Mouse (Mus musculus): Measurements from ENCODE around the gene Brinp1. TPM values are rescaled to one million over a fixed set of nuclear protein-coding genes. Genes with fewer than 3 reads are reported as not detected.
"Not testable (repeated sequence)": the region's sequence is repeated elsewhere in the genome, so short reads cannot be mapped to it uniquely, and the experiment has no call there.

Brinp1 gene
- polyA plus RNA-seq, 1 experiment = not detected

GRCm38 (mm10) chr4:68864668-68865067 lies 89.5 kb downstream of the Brinp1 start:
- no peak for TF ChIP-seq GATA1 (IDR thresholded peaks at IDR 0.05; ENCODE audit: low read length)
- no peak for TF ChIP-seq TAL1 (IDR thresholded peaks at IDR 0.05; ENCODE audit: low read length)
- Histone ChIP-seq H3K36me3 (ENCODE audit: control insufficient read depth) (no peaks in the 10 kb centered on the region), H3K27me3 (ENCODE audit: control insufficient read depth) (no peaks in the 10 kb centered on the region), H3K9me3 (ENCODE audit: control insufficient read depth, low read length) (no peaks in the 10 kb centered on the region), H3K4me3 (replicated peaks) (no peak overlapping the region), H3K4me1 (ENCODE audit: control insufficient read depth) (no peaks in the 10 kb centered on the region)

DNA sequence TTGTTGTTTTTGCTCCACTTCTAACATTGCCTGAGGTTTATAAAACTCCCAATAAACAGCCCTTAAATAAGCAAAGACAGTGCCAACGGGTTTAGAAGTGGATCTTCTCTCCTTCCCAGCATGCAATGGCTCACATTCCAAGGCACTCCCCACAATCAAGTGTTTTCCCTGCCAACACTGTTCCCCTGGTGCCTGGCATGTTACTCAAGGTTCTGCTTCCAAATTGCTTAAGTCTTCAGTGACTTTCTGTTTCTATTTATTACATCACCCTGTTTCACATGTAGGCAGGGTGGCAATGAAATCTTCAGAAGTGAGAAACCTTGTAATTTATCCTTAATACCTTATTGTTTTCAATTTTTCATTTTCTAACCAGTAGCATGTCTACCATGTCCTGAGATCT lies 97.3 kb downstream of the Brinp1 start:
- Histone ChIP-seq H3K36me3 (ENCODE audit: control insufficient read depth) (no peaks in the 10 kb centered on the region), H3K4me1 (ENCODE audit: control insufficient read depth) (no peaks in the 10 kb centered on the region)
- TF ChIP-seq GATA1 (IDR thresholded peaks at IDR 0.05; ENCODE audit: low read length) = no peak
- TF ChIP-seq TAL1 (IDR thresholded peaks at IDR 0.05; ENCODE audit: low read length) = no peak

DNA sequence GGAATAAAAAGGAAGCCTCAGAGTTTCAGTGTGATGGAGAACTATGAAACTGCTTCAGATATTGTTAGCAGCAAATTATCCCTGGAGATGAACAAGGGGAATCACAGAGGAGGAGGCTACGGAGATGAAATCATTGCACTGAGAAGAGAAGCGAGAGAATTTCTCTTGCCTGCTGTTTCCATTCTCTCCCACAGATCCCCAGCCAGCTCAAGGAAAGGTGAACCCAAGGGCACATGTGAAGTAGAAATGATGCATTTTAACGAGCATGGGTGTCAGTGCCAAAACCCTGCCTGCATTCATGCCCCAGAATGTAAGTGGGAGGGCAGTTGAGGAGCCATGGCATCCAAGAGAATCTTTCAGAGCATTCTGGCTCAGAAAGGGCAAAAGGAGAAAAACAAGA lies 104.5 kb downstream of the Brinp1 start:
- H3K9me3 ChIP-seq (ENCODE audit: control insufficient read depth, low read length) = no peaks in the 10 kb centered on the region
- H3K4me1 ChIP-seq (ENCODE audit: control insufficient read depth) = no peaks in the 10 kb centered on the region
- H3K4me3 ChIP-seq (replicated peaks) = no peak overlapping the region
- no peaks in the 10 kb centered on the region for H3K36me3 ChIP-seq (ENCODE audit: control insufficient read depth)
- no peaks in the 10 kb centered on the region for H3K27me3 ChIP-seq (ENCODE audit: control insufficient read depth)
- TF ChIP-seq TAL1 (IDR thresholded peaks at IDR 0.05; ENCODE audit: low read length) = no peak
- no peak for TF ChIP-seq GATA1 (IDR thresholded peaks at IDR 0.05; ENCODE audit: low read length)

More for the DNA sequence above, 97.3 kb downstream of the Brinp1 start:
- Histone ChIP-seq H3K9me3 (ENCODE audit: control insufficient read depth, low read length) (no peaks in the 10 kb centered on the region), H3K27me3 (ENCODE audit: control insufficient read depth) (no peaks in the 10 kb centered on the region), H3K4me3 (replicated peaks) (no peak overlapping the region)

DNA sequence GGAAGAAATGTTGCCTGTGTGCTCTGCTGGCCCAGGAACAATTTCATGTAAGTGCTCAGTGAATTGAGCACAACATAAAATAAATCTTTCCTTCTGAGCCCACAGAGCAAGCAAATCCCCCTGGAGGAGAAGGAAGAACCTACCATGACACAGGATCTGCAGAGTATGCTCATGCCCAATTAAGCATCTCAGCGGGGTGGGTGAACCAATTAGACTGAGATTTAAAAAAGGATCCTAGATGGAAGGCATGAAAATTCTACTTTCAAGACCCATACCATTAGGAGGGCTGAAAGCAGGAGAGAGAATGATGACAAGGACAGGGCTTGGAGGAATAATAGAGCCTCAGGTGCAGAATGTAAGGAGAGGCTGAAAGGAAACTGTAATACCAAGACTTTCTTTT lies 107.2 kb downstream of the Brinp1 start:
- TF ChIP-seq TAL1 (IDR thresholded peaks at IDR 0.05; ENCODE audit: low read length) (no peak), GATA1 (IDR thresholded peaks at IDR 0.05; ENCODE audit: low read length) (no peak)
- Histone ChIP-seq H3K4me3 (replicated peaks) (no peak overlapping the region), H3K36me3 (ENCODE audit: control insufficient read depth) (no peaks in the 10 kb centered on the region), H3K27me3 (ENCODE audit: control insufficient read depth) (no peaks in the 10 kb centered on the region), H3K9me3 (ENCODE audit: control insufficient read depth, low read length) (no peaks in the 10 kb centered on the region), H3K4me1 (ENCODE audit: control insufficient read depth) (no peaks in the 10 kb centered on the region)

- TF ChIP-seq TAL1 (IDR thresholded peaks at IDR 0.05; ENCODE audit: low read length) (no peak), GATA1 (IDR thresholded peaks at IDR 0.05; ENCODE audit: low read length) (no peak)
- Histone ChIP-seq H3K27me3 (ENCODE audit: control insufficient read depth) (no peaks in the 10 kb centered on the region), H3K4me1 (ENCODE audit: control insufficient read depth) (no peaks in the 10 kb centered on the region), H3K4me3 (replicated peaks) (no peak overlapping the region), H3K9me3 (ENCODE audit: control insufficient read depth, low read length) (no peaks in the 10 kb centered on the region), H3K36me3 (ENCODE audit: control insufficient read depth) (no peaks in the 10 kb centered on the region)
These were observed 108.2 kb downstream of the Brinp1 start for GRCm38 (mm10) chr4:68845964-68846363.

- not testable (repeated sequence) for H3K36me3 ChIP-seq (ENCODE audit: control insufficient read depth); H3K4me1 ChIP-seq (ENCODE audit: control insufficient read depth); H3K27me3 ChIP-seq (ENCODE audit: control insufficient read depth); H3K4me3 ChIP-seq (replicated peaks); H3K9me3 ChIP-seq (ENCODE audit: control insufficient read depth, low read length)
These were observed 140.2 kb downstream of the Brinp1 start for GRCm38 (mm10) chr4:68813997-68814396.

DNA sequence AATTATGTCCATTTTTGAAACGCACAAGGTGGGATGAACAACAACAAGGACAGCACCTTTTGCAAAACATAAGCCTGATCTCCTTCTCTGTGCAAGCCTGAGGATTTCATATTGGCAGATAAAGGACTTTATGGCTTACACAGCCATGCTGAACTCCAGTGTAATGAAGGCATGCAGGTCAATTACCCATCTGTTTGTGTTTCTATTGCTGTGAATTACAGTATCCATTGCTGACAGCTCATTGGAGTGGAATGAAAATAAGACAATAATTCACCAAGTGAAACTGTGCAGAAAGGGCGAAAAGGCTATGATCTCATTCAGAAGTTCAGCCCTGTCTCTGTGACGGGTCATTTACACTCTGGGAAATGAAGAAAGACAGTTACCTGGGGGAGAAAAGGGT lies 147.7 kb downstream of the Brinp1 start:
- H3K4me3 ChIP-seq (replicated peaks) = no peak overlapping the region
- no peak for TF ChIP-seq TAL1 (IDR thresholded peaks at IDR 0.05; ENCODE audit: low read length)
- TF ChIP-seq GATA1 (IDR thresholded peaks at IDR 0.05; ENCODE audit: low read length) = no peak
- no peaks in the 10 kb centered on the region for H3K9me3 ChIP-seq (ENCODE audit: control insufficient read depth, low read length)
- no peaks in the 10 kb centered on the region for H3K4me1 ChIP-seq (ENCODE audit: control insufficient read depth)
- H3K36me3 ChIP-seq (ENCODE audit: control insufficient read depth) = no peaks in the 10 kb centered on the region
- no peaks in the 10 kb centered on the region for H3K27me3 ChIP-seq (ENCODE audit: control insufficient read depth)

GRCm38 (mm10) chr4:68801923-68802855 lies 152.0 kb downstream of the Brinp1 start:
- no peak for TF ChIP-seq TAL1 (IDR thresholded peaks at IDR 0.05; ENCODE audit: low read length)
- TF ChIP-seq GATA1 (IDR thresholded peaks at IDR 0.05; ENCODE audit: low read length) = no peak
- no peaks in the 10 kb centered on the region for H3K27me3 ChIP-seq (ENCODE audit: control insufficient read depth)
- H3K4me1 ChIP-seq (ENCODE audit: control insufficient read depth) = no peaks in the 10 kb centered on the region

GRCm38 (mm10) chr4:68790003-68790402 lies 164.2 kb downstream of the Brinp1 start:
- Histone ChIP-seq H3K36me3 (ENCODE audit: control insufficient read depth) (no peaks in the 10 kb centered on the region), H3K27me3 (ENCODE audit: control insufficient read depth) (no peaks in the 10 kb centered on the region), H3K4me1 (ENCODE audit: control insufficient read depth) (no peaks in the 10 kb centered on the region), H3K9me3 (ENCODE audit: control insufficient read depth, low read length) (no peaks in the 10 kb centered on the region), H3K4me3 (replicated peaks) (no peak overlapping the region)
- TF ChIP-seq TAL1 (IDR thresholded peaks at IDR 0.05; ENCODE audit: low read length) (no peak), GATA1 (IDR thresholded peaks at IDR 0.05; ENCODE audit: low read length) (no peak)

More at GRCm38 (mm10) chr4:68801923-68802855, 152.0 kb downstream of the Brinp1 start:
- H3K9me3 ChIP-seq (ENCODE audit: control insufficient read depth, low read length) = no peaks in the 10 kb centered on the region
- no peak overlapping the region for H3K4me3 ChIP-seq (replicated peaks)
- H3K36me3 ChIP-seq (ENCODE audit: control insufficient read depth) = no peaks in the 10 kb centered on the region
